Mouse (Mus musculus) spleen, postnatal 4 days (tissue): ENCODE measurements around the gene Itpr2.

Source experiments
- DNase-seq, 2 experiments: peaks; one replicate each; pipeline ENCODE4 v3.0.0; 2022; ENCODE audit warnings: low spot score in 2 of 2

The Itpr2 gene

DNA sequence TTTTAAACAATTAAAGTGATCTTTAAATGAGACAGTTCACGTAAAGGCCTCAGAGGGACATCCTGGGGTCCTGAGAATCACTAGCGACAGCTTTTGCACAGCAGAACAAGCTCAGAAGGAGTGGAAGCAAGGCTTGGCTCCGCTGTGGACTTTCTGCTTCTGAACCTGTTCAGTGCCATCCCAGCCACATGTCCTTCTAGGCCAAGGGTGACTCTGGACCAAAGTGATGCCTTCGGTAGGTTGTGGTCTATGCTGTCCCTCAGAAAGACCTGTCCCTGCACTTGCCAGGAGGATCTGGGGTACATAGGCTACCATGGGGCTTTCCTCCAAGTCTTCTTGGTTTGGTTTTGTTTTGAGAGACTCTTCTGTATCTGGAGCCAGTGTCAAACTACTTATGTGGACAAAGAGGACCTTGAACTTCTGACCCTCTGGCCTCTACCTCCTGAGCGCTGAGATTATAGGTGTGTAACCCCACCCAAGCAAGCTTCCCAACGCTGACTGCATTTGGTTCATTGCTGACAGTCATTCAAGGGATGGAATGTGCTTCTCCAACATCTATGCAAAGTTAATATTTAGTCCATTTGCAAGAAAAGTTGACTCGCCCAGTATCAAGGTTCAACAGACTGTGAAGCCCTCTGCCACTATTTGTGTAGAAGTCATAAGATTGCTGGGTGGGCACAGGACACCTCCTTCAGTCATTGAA, 241.2 kb downstream of the Itpr2 start:
- DNase-seq = peak in 1 of 2 experiments; percentile 46

DNA sequence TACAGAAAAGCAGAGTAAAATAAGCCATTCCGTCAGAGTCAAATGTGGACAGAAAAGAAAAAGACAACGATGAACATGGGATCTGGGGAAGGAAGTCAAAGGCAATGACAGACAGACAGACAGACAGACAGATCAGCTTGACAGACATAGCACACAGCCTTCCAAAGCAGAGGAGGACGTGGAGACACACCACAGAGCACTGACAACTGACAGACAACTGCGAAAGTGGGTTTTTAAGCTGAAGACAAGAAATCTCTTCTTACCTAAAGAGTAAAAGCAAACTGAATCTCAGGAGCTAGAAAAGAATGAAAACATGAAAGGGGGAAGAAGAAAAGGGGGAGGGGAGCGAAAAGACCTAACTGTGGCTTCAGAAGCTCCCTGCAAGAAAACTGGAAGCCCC, 243.3 kb downstream of the Itpr2 start:
- DNase-seq = no peak

DNA sequence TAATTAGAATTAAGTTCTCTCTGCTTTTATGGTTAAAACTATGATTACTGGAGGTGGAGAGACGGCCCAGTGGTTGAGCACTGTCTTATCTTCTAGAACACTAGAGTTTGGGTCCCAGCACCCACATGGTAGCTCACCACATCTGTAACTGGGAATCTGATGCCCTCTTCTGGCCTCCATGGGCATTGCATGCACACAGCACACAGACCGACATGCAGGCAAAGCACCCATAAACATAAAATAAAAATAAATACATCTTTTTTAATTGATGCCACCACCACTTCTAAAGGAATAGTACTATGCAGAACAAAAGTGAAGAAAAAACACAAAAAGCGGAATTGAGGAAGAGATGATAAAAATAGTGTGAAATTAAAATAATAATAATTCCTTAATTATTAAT, 243.8 kb downstream of the Itpr2 start:
- DNase-seq = peak; percentile 10 to 54

- peak; percentile 51 to 72 for DNase-seq
Observed at GRCm38 (mm10) chr6:146256947-146257670, 244.9 kb downstream of the Itpr2 start.

- DNase-seq = peak in 1 of 2 experiments; percentile 50
Observed at GRCm38 (mm10) chr6:146256401-146256800, 245.6 kb downstream of the Itpr2 start.

GRCm38 (mm10) chr6:146255656-146256055, 246.4 kb downstream of the Itpr2 start:
- DNase-seq = peak; percentile 6 to 52

- DNase-seq = peak in 1 of 2 experiments; percentile 54
Observed at GRCm38 (mm10) chr6:146254931-146255330, 247.1 kb downstream of the Itpr2 start.

DNA sequence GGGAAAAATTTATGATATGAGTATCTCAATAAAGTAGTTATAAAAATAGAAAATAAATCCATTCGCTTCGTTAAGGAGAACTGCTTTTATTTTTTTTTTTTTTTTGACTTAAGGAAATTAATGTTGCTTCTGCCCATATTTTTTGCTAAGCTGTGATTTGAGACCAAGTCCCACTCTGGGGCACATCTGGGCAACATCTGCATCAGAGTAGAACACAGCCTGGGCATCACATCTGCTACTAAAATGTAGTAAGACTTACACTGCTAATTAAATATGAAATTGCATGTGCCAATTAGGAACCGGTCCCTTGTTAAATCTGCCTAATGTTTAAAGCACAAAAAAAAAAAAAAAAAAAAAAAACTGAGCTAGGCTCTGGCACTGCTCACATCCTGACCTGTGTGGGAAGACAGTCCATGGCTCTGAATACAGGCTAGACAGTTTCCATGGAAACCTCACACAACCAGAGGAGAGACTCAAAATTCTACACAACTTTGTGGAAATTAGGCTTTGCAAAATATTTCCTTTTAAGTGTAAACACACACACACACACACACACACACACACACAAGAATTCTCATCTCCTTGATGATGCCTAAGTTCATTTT, 247.7 kb downstream of the Itpr2 start:
- peak in 1 of 2 experiments; percentile 26 for DNase-seq

DNA sequence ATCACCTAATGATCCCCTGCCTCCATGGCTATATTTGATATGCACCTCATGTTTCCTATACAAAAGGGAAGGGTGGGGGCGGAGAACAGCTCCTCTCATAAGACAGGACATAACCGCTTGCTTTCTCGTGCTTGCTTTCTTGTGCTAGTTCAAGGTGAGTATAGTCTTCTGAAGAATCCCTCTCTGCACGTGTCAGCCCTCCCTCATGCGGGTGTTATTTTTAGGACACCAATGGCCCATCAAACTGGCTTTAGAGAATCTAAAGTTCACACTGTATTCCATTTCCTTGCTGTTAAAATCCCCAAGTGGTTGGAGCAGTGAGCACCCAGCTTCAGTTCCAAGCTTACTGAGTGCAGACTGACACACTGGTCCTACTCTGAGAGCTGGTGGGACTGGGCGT, 252.9 kb downstream of the Itpr2 start:
- DNase-seq = no peak

DNA sequence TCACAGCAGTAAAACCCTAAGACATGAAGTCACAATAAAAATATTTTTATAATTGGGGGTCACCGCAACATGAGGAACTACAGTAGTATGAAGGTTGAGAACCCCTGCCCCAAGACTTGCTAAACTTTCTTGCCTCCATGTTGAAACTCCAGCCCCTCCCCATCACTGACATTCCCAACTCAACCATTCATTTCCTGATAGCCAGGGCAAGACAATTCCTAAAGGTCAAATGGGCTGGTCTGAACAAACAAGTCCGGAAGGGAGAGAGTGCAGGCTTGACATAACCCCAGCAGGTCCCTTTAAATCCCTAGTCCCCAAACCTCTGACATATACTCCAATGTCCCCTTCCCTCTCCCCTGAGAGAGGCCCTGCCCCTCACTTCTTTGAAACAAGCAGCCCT, 253.7 kb downstream of the Itpr2 start:
- DNase-seq = no peak

- DNase-seq = no peak
Observed at GRCm38 (mm10) chr6:146247906-146248305, 254.1 kb downstream of the Itpr2 start.

- no peak for DNase-seq
Observed at GRCm38 (mm10) chr6:146246368-146246767, 255.7 kb downstream of the Itpr2 start.

- no peak for DNase-seq
Observed at GRCm38 (mm10) chr6:146245888-146246287, 256.1 kb downstream of the Itpr2 start.

GRCm38 (mm10) chr6:146243068-146243467, 259.0 kb downstream of the Itpr2 start:
- no peak for DNase-seq

GRCm38 (mm10) chr6:146241336-146241735, 260.7 kb downstream of the Itpr2 start:
- no peak for DNase-seq

DNA sequence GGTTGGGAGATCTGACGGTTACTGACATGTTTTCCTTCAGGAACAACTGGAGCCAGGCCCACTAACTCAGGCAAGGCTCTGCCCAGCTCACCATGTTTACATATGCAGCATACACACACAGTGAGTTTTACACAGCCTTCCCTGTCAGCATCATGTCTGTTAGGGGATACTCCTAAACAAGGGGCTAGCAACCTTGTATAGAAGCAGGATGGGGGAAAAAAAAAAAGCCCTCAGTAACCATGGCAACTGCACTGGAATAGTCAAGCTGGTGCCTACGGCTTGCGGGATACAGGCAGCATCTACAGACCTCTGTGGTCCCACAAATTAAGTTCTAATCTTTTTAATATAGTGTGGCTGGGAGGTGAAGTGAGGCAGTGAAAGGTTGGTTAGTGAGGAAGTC, 266.9 kb downstream of the Itpr2 start:
- DNase-seq = no peak

DNA sequence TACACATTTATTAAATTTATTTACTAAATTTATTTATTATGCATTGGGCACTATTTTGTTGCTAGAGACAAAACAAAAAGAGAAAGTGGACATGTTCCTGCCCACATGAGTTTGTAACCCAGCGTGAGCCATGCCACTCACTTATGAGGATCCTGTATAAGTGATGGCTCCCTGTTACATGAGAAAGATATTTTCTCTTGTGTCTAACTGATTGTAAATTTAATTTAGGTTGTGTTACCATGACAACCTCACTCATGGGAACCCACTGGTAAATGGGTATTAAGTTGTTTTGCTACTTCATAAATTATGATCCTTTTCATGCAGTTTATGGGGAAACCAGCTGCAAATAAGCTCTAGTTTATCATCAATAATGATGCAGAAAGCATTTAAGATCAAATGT, 267.6 kb downstream of the Itpr2 start:
- no peak for DNase-seq

- no peak for DNase-seq
Observed at GRCm38 (mm10) chr6:146230903-146231302, 271.1 kb downstream of the Itpr2 start.

GRCm38 (mm10) chr6:146230373-146230788, 271.6 kb downstream of the Itpr2 start:
- no peak for DNase-seq

GRCm38 (mm10) chr6:146229967-146230366, 272.1 kb downstream of the Itpr2 start:
- DNase-seq = no peak

- no peak for DNase-seq
Observed at GRCm38 (mm10) chr6:146229519-146229918, 272.5 kb downstream of the Itpr2 start.

DNA sequence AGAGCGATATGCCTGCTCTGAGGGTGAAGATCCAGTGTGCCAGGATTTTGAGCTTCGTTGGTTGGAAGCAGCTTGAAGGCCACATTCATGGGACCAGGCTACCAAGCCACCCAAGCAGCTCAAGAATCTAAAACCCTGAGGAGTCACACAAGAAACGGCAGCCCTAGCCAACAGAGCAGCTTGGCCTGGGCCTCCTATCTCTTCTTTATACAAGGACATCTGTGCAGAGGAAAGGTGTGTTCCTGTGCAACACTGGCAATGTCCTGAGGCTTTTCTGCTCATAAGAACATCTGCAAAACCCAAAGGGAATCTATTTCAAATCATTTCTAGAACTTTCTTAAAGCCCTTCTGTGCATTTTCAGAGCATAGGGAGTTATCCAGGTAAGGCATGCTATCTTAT, 274.0 kb downstream of the Itpr2 start:
- DNase-seq = no peak
